Mouse (Mus musculus) lung, postnatal 14 days (tissue): ENCODE data around the gene Dnal1.
A peak's percentile ranks its signal among the peaks of the same experiment; 100 is the strongest.

Experiments
- DNase-seq: peaks from one replicate; pipeline ENCODE4 v3.0.0; 2021

The Dnal1 gene

DNA sequence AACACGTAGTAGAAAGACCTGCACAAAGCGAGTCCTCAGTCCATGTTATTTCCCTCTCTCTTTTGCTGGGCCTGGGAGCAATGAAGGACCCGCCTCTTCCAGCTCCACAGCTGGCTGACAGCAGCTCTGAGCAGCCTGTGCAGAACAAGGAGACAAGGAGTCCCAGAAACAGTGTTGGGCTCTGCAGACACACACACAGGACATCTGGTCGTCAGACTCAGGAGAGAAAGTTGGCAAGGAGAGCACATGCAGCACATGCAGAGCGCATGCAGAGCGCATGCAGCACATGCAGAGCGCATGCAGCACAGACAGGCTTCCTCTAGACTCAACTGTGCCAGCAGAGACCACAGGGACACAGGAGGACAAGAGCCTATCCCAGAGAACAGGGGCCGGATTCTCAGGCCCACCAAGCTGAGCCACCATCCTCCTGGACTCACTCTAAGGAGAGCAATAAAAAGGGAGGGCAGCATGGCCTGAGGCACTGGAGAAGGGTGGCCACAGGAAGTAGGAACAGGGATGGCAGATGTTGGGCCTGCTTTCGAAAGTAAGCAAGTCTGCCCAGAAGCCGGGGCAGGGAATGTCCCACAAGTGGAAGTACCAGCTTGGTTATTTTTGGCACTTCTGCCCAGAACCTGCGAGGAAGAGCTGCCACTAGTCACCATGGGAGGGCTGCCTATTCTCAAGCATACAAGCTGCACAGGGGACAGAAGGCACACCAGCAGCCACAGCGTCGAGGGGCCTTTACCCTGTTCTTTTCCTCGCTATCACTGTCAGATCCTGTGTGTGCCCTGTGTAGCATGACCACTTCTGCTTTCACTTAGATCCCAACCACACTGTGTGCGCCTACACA, 73.8 kb downstream of the Dnal1 start:
- no peak for DNase-seq

DNA sequence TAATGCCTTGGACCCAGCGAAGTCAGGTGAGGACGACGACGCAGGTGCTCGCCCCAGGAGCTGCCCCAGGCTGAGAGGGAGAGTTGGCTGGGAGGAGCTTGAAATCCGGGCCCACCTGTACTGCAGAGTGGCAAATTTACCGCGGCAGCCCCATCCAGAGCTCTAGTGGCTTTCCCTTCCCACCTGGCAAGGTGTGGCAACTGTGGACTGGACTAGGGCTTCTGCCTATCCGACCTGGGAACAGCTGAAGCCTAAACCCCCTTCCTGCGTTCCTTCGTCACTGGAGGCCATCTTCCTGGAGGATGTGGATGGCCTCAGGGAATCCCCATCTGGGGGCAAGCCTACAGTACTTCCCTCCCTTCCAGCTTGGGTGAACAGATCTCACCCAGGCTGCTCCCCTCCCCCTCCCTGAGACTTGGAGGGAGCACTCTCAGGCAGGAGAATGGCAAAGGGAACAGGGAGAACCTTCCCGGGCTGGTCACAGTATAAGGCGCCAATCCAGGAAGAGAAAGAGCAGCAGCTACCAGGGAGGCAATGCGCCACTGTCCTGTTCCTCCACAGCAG, 74.8 kb downstream of the Dnal1 start:
- DNase-seq = no peak

DNA sequence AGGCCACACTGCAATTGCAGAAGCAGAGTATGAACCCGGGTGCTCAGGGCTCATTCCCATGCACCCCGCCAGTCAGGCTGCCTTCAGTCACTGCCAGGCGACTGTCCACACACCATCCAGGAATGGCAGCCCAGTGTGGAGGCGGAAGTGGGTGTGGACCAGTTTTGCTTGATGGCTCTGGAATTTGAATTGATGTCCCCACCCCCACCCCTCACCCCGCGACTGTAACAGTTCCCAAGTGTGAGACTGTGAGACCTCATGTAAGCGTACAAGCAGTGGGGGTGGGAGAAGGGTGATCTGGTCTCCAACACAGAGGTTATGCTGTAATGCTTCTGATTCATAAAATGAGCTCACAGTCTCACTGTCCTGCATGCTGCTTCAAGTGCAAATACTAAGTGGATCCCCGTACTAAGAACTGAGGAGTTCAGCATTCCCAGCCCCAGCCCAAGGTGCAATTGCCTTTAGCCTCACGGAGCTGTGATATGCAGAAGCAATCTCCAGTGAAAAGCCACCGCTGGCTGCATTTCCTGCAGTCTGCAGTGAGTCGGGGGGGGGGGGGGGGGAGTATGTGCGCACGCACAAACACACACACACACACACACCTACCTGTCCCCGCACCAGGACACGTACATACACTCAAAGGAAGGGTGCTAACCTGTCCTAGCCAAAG, 76.1 kb downstream of the Dnal1 start:
- no peak for DNase-seq

- no peak for DNase-seq
Measured at GRCm38 (mm10) chr12:84191190-84191589, 77.0 kb downstream of the Dnal1 start.

DNA sequence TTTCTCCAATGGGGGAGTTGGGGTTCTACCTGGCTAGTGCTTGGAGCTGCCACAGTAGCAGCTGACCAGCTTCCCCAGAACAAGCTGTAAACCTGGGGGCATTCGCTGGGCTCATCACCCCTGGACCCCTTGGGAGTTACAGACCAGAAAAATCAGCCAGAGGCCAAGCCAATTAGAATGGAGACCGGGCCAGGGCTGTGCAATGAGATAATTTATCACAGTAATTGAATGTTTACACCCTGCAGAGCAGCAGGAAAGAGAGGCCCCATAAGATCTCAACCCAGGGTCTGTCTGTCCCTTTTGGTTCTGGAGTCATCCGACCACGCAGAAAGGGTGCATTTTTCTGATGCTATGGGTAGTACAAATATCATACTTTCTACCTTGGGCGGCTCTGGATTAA, 77.6 kb downstream of the Dnal1 start:
- DNase-seq = no peak

GRCm38 (mm10) chr12:84192280-84192679, 78.1 kb downstream of the Dnal1 start:
- no peak for DNase-seq

DNA sequence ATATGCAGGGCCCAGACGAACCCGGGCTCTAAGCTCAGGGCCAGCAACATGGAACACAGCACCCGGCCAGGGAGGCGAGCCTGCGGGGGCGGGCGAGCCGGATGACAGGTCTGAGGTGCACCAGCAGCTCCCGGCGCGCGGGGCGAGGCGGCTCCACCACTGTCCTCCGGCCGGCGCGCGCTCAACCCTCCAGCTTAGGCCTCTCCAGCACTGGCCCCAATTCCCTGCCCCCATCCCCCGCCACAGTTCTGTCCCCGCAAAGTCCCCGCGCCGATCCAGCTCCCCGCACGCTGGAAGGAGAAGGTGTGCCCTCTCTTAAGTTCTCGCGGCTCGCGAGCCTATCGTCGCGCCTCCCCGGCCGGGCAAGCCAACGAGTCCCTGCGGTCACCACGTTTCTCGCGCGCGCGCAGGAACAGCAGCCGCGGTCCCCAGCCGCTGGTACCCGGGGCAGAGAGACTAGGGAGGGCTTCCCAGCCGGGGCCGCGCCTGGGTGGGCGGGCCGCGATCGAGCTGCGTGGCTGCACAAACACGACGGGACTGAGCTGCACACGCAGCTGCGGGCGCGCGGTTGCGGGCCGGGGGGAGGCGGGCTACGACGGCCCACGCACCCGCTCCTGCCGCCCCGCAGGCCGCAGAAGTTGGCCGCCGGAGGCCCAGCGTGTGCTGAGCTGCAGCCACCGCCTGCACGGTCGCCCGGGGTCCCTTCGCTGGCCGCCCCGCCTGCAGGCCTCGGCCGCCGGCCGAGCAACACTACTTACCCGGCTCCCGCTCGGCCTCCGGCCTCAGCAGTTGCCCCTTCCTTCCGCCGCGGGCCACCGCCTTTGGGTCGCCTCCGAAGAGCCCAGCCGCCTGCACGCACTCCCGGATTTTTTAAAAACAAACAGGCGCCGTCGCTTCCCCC, 78.8 kb downstream of the Dnal1 start:
- peak; percentile 73 for DNase-seq

- peak; percentile 94 for DNase-seq
Measured at GRCm38 (mm10) chr12:84193642-84194399, 79.7 kb downstream of the Dnal1 start.

GRCm38 (mm10) chr12:84194400-84195109, 80.4 kb downstream of the Dnal1 start:
- no peak for DNase-seq

DNA sequence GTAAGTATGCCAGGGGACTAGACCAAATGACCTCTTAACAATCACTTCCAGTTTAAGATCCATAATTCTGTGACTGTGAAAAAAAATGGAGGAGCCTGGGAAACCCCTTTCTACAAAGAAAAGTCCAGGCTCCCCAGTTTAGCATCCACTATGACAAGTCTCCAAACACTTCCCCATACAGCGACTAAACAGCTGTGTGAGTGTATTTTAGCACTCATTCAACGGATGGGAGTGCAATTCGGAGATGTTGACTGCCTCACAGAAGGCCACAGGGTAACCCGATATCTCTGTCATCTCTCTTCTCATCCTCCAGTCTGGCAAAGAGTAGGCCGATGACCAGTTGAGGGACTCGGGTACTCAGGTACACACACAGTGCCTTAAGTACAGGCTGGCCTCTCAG, 81.0 kb downstream of the Dnal1 start:
- DNase-seq = no peak
